Mouse (Mus musculus) CH12.LX (cell line): ENCODE measurements around the gene Gm20431. TPM values are rescaled to one million over a fixed set of nuclear protein-coding genes. Genes with fewer than 3 reads are reported as not detected.

Source experiments
- DNase-seq: peaks from one replicate; pipeline ENCODE4 v3.0.0-alpha.2; 2013; ENCODE audit errors: extremely low read depth
- H3K27ac ChIP-seq: 2 replicates; pipeline ENCODE4 v1.5.1; 2012; ENCODE audit warnings: low read depth, mild to moderate bottlenecking, control low read depth, moderate library complexity; ENCODE audit not compliant: insufficient read depth
- H3K27me3 ChIP-seq: replicated peaks from 2 replicates; pipeline ENCODE3; 2012; ENCODE audit warnings: inconsistent platforms
- H3K36me3 ChIP-seq, 2 experiments: replicated peaks in 1 of 2; 2 replicates each; pipeline versions ENCODE3 to v1.6.1; 2012; ENCODE audit warnings: inconsistent platforms in 1 of 2, low read length in 1 of 2, mild to moderate bottlenecking in 1 of 2, mixed read lengths in 1 of 2, moderate library complexity in 1 of 2; ENCODE audit not compliant: control insufficient read depth in 1 of 2, insufficient read depth in 1 of 2
- H3K4me1 ChIP-seq, 2 experiments: 2 replicates each; pipeline ENCODE4 v1.6.1; 2012; ENCODE audit warnings: inconsistent platforms in 1 of 2, moderate library complexity in 1 of 2; ENCODE audit not compliant: insufficient read depth in 2 of 2, control insufficient read depth in 1 of 2
- H3K4me2 ChIP-seq: 2 replicates; pipeline ENCODE4 v1.6.1; 2012; ENCODE audit warnings: low read depth, mild to moderate bottlenecking, control low read depth; ENCODE audit not compliant: poor library complexity, insufficient read depth, severe bottlenecking
- H3K4me3 ChIP-seq, 3 experiments: fragments of 150-350 bp in 1 of 3; sonication (generic) in 1 of 3; replicated peaks in 1 of 3; 2 replicates each; pipeline versions ENCODE3 to v1.5.1; 2011 to 2012; ENCODE audit warnings: low read depth in 2 of 3, low read length in 2 of 3, mild to moderate bottlenecking in 2 of 3, moderate library complexity in 2 of 3, control low read depth in 1 of 3, improper control_type of control experiment in 1 of 3, inconsistent platforms in 1 of 3, mixed read lengths in 1 of 3; ENCODE audit not compliant: poor library complexity in 1 of 3
- H3K79me2 ChIP-seq: replicated peaks from 2 replicates; pipeline ENCODE4 v1.6.1; 2012; ENCODE audit warnings: mild to moderate bottlenecking, moderate library complexity; ENCODE audit not compliant: control insufficient read depth, poor library complexity, insufficient read depth, severe bottlenecking; ENCODE audit errors: extremely low read depth
- H3K9ac ChIP-seq: 2 replicates; pipeline ENCODE4 v1.6.1; 2012; ENCODE audit warnings: low read depth, mild to moderate bottlenecking, control low read depth, moderate library complexity; ENCODE audit not compliant: insufficient read depth
- H3K9me3 ChIP-seq: replicated peaks from 2 replicates; pipeline ENCODE3; 2012; ENCODE audit warnings: low read length, inconsistent platforms, mixed read lengths
- BHLHE40 ChIP-seq: IDR thresholded peaks from 2 replicates; pipeline ENCODE4 v1.6.1; 2011; ENCODE audit warnings: mild to moderate bottlenecking, low read depth, low read length, improper control_type of control experiment
- CHD1 ChIP-seq: IDR thresholded peaks from 2 replicates; pipeline ENCODE4 v1.6.1; 2012; ENCODE audit warnings: low read depth, low read length, improper control_type of control experiment, inconsistent platforms
- CHD2 ChIP-seq: IDR thresholded peaks from 2 replicates; pipeline ENCODE4 v1.6.1; 2011; ENCODE audit warnings: low read length, improper control_type of control experiment
- CTCF ChIP-seq, 2 experiments: IDR thresholded peaks in 1 of 2; conservative IDR thresholded peaks in 1 of 2; 2 replicates each; pipeline ENCODE4 v1.5.1; 2011 to 2012; ENCODE audit warnings: low read depth in 2 of 2, low read length in 2 of 2, improper control_type of control experiment in 1 of 2, inconsistent platforms in 1 of 2, mild to moderate bottlenecking in 1 of 2, moderate library complexity in 1 of 2
- E2F4 ChIP-seq: IDR thresholded peaks from 2 replicates; pipeline ENCODE4 v1.6.1; 2011; ENCODE audit warnings: low read depth, low read length, improper control_type of control experiment; ENCODE audit not compliant: insufficient replicate concordance
- GABPA ChIP-seq: IDR thresholded peaks from 2 replicates; pipeline ENCODE4 v1.6.1; 2012; ENCODE audit warnings: low read depth, low read length, improper control_type of control experiment, inconsistent platforms; ENCODE audit not compliant: insufficient replicate concordance
- JUND ChIP-seq: conservative IDR thresholded peaks from 2 replicates; pipeline ENCODE4 v1.6.1; 2011; ENCODE audit warnings: low read depth, low read length, improper control_type of control experiment
- MAFK ChIP-seq: IDR thresholded peaks from 2 replicates; pipeline ENCODE4 v1.6.1; 2011; ENCODE audit warnings: low read length, improper control_type of control experiment; ENCODE audit not compliant: insufficient replicate concordance
- MEF2A ChIP-seq: IDR thresholded peaks from 2 replicates; pipeline ENCODE4 v1.6.1; 2014; ENCODE audit warnings: low read depth, mild to moderate bottlenecking, inconsistent platforms, low read length, improper control_type of control experiment, borderline replicate concordance
- MXI1 ChIP-seq: IDR thresholded peaks from 2 replicates; pipeline ENCODE4 v1.6.1; 2011; ENCODE audit warnings: mild to moderate bottlenecking, low read depth, low read length, improper control_type of control experiment
- POLR2AphosphoS2 ChIP-seq: IDR thresholded peaks from 2 replicates; pipeline ENCODE4 v1.6.1; 2011; ENCODE audit warnings: low read depth, low read length, improper control_type of control experiment
- SIN3A ChIP-seq: IDR thresholded peaks from 2 replicates; pipeline ENCODE4 v1.6.1; 2012; ENCODE audit warnings: low read length, improper control_type of control experiment, inconsistent platforms
- TCF12 ChIP-seq: IDR thresholded peaks from 2 replicates; pipeline ENCODE4 v1.6.1; 2014; ENCODE audit warnings: low read depth, mild to moderate bottlenecking, inconsistent platforms, low read length, improper control_type of control experiment
- USF2 ChIP-seq: conservative IDR thresholded peaks from 2 replicates; pipeline ENCODE4 v1.6.1; 2011; ENCODE audit warnings: low read depth, low read length, improper control_type of control experiment
- ZKSCAN1 ChIP-seq: IDR thresholded peaks from 2 replicates; pipeline ENCODE4 v1.6.1; 2012; ENCODE audit warnings: low read depth, inconsistent platforms, low read length, improper control_type of control experiment, borderline replicate concordance
- dilution Hi-C: fragments of 300-500 bp; cut with MboI; formaldehyde crosslinking; loops from 2 replicates; pipeline ENCODE4 v1.14.3; 2020; ENCODE audit warnings: low sequenced_read_pairs; ENCODE audit not compliant: extremely low pct_unique_long_range_greater_than_20kb, extremely low pct_ligation_motif_present
- in situ Hi-C: fragments of 300-500 bp; cut with MboI; formaldehyde crosslinking; loops from 3 replicates; pipeline ENCODE4 v1.14.3; 2019; ENCODE audit warnings: low sequenced_read_pairs, low pct_ligation_motif_present, low pct_unique_long_range_greater_than_20kb, mixed read lengths
- polyA plus RNA-seq: library from polyadenylated mRNA; unstranded; fragments of >175 nt; gene quantifications from 2 replicates; pipeline ENCODE4 v1.2.1, GENCODE M21; 2012; ENCODE audit warnings: low read depth; ENCODE audit not compliant: insufficient read length
- total RNA-seq, 2 experiments: library from RNA; depleted of rRNA; stranded (reverse); fragments of 300-350 nt in 1 of 2; fragments of >200 nt in 1 of 2; gene quantifications; 2 replicates each; pipeline ENCODE4 v1.2.3; 2012 to 2014

Gm20431 gene
- total and polyA plus RNA-seq, 3 experiments = 2.4 to 15.0 TPM; not detected in 1

DNA sequence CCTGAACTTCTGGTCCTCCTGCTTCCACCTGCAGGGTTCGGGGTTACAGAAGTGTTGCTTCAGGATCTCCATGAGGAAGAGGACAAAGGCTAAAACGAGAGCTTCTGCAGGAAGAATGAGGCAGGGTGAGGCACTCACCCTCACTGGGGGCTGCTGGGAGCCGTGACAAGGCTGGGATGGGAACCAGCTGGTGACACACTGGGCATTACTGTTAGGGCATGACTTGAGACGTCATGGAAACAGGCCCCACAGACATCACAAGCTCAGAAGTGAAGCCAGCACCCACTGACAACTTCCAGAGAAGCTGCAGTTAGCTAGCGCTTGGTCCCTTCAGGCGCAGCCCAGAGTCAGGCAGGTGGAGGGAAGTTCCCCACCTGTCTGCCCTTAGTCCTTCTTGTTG, 61.4 kb downstream of the Gm20431 start:
- H3K4me3 ChIP-seq = no peak overlapping the region
- H3K9me3 ChIP-seq = no peaks in the 10 kb centered on the region
- no peak overlapping the region for H3K4me2 ChIP-seq
- dilution Hi-C loops (no loop called here), in situ Hi-C loops (loop anchor here (5.0 kb wide), 1 partner anchor 68 kb away; no protein-coding TSS in a partner anchor)
- no peaks in the 10 kb centered on the region for H3K36me3 ChIP-seq
- no peak overlapping the region for H3K27ac ChIP-seq
- DNase-seq = no peak
- no peaks in the 10 kb centered on the region for H3K79me2 ChIP-seq
- TF ChIP-seq CHD1 = no peak
- TF ChIP-seq CHD2 = no peak
- no peak for TF ChIP-seq MXI1
- no peak for TF ChIP-seq SIN3A
- no peak for TF ChIP-seq MEF2A
- TF ChIP-seq TCF12 = no peak
- TF ChIP-seq BHLHE40 = no peak
- TF ChIP-seq MAFK = no peak
- TF ChIP-seq JUND = no peak
- peaks cover 0 to 34% of the 10 kb centered on the region in 2 experiments; a peak in 2 of 4 replicates for H3K4me1 ChIP-seq
- H3K27me3 ChIP-seq = no peaks in the 10 kb centered on the region
- no peak overlapping the region for H3K9ac ChIP-seq

DNA sequence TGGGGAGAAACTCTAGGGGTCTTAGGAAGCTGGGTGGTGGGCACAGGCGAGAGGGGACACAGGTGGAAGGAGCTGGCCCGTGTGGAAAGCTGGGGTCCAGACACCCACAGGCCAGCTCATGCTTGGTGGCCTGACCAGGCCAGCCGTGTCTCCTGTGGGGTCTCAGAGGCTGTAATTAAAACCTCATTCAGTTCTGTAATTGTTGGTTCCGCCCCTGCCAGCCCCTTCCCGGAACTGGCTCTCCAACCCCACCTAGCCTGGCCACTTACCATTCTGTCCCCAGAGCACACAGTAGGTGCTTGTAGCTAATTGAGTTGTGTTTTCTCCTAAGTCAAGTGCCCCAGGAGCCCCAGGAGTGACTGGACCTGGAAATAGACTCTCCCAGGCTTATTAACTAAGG, 62.1 kb downstream of the Gm20431 start:
- dilution Hi-C loops = no loop called here
- no peak overlapping the region for H3K4me2 ChIP-seq
- peaks cover 0 to 34% of the 10 kb centered on the region in 2 experiments; a peak in 2 of 4 replicates for H3K4me1 ChIP-seq
- H3K4me3 ChIP-seq = no peak overlapping the region
- H3K27ac ChIP-seq = no peak overlapping the region
- TF ChIP-seq CHD2 (no peak), GABPA (no peak), TCF12 (no peak), USF2 (no peak), MAFK (no peak), SIN3A (no peak), ZKSCAN1 (no peak), CTCF (conservative IDR thresholded peaks at IDR 0.05 in 1 of 2, IDR thresholded peaks at IDR 0.05 in 1 of 2; ENCODE audit: low read depth in 2 of 2, low read length in 2 of 2) (no peak), E2F4 (no peak), POLR2AphosphoS2 (no peak)
- TF ChIP-seq, all 38 proteins: peak for 0
- no peaks in the 10 kb centered on the region for H3K36me3 ChIP-seq
- no peaks in the 10 kb centered on the region for H3K79me2 ChIP-seq
- no peak for DNase-seq
- H3K9me3 ChIP-seq = no peaks in the 10 kb centered on the region
- in situ Hi-C loops = no loop called here
- no peak overlapping the region for H3K9ac ChIP-seq
- H3K27me3 ChIP-seq = no peaks in the 10 kb centered on the region
